Mouse (Mus musculus): Measurements from ENCODE around the gene Fam198b. TPM values are rescaled to one million over a fixed set of nuclear protein-coding genes. Genes with fewer than 3 reads are reported as not detected.

Fam198b gene
- polyA plus RNA-seq, 1 experiment from 2014 or later: 4.8 TPM

DNA sequence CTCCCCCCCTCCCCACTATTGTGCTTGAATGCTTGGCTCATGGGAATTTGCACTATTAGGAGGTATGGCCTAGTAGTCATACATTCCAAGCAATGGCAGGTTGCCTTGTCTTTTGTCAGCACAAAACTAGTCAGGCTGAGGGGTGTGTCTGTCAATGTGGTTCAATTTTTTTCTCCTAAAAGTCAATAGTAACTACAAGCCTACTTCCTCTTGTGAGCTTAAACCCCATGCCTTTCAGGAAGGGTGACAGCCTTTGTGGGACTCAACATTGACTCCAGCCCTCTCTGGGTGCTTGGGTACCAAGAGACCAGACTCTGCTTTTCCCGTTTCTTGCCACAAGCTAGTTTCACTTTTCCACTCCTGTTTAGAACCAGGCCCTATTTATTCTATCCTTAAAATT, 96.4 kb downstream of the Fam198b start:
- ATAC-seq (ENCODE audit: low FRiP score) (no peak), DNase-seq (ENCODE audit: low spot score) (no peak)
- no peak overlapping the region for H3K4me2 ChIP-seq (replicated peaks)
- no peaks in the 10 kb centered on the region for H3K4me1 ChIP-seq (replicated peaks; ENCODE audit: control insufficient read depth, insufficient read depth, low read length)
- WGBS: 80% methylated on average over 1 of the region's 1 CpGs
- H3K36me3 ChIP-seq (replicated peaks; ENCODE audit: control insufficient read depth, insufficient read depth): no peaks in the 10 kb centered on the region
- no peak overlapping the region for H3K4me3 ChIP-seq (replicated peaks; ENCODE audit: low read length)
- no peaks in the 10 kb centered on the region for H3K9me3 ChIP-seq (ENCODE audit: control insufficient read depth, low read length)
- H3K9ac ChIP-seq: no peak overlapping the region
- H3K27ac ChIP-seq: no peak overlapping the region
- no peaks in the 10 kb centered on the region for H3K27me3 ChIP-seq (ENCODE audit: control insufficient read depth, insufficient read depth, low read length)

DNA sequence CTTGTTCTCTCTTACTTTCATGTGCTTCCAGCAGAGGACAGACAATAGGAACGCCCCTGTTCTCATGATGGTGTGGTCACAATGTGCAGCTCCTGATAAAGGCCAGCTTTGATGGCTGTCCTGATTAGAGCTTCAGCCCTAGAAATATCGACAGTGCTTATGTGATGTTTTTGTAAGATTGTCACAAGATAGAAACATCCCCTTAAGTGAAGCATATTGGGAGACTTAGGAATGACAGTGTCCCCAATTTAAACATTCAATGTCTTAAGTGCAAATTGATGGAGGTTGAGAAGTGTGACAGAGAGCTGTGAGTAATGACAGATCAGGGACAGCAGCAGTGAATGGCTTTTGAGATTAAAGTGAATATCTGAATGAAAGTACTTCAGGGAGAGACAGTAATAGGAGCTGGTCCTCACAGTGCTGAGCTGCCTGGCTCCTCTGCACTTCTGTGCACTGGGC, 99.7 kb downstream of the Fam198b start:
- no peaks in the 10 kb centered on the region for H3K27me3 ChIP-seq (ENCODE audit: control insufficient read depth, insufficient read depth, low read length)
- no peaks in the 10 kb centered on the region for H3K9me3 ChIP-seq (ENCODE audit: control insufficient read depth, low read length)
- WGBS: 70% methylated on average over 2 of the region's 2 CpGs
- H3K4me1 ChIP-seq (replicated peaks; ENCODE audit: control insufficient read depth, insufficient read depth, low read length): no peaks in the 10 kb centered on the region
- DNase-seq (ENCODE audit: low spot score) (no peak), ATAC-seq (ENCODE audit: low FRiP score) (no peak)
- H3K36me3 ChIP-seq (replicated peaks; ENCODE audit: control insufficient read depth, insufficient read depth): no peaks in the 10 kb centered on the region
- no peak overlapping the region for H3K27ac ChIP-seq
- no peak overlapping the region for H3K4me3 ChIP-seq (replicated peaks; ENCODE audit: low read length)
- H3K4me2 ChIP-seq (replicated peaks): no peak overlapping the region
- H3K9ac ChIP-seq: no peak overlapping the region

DNA sequence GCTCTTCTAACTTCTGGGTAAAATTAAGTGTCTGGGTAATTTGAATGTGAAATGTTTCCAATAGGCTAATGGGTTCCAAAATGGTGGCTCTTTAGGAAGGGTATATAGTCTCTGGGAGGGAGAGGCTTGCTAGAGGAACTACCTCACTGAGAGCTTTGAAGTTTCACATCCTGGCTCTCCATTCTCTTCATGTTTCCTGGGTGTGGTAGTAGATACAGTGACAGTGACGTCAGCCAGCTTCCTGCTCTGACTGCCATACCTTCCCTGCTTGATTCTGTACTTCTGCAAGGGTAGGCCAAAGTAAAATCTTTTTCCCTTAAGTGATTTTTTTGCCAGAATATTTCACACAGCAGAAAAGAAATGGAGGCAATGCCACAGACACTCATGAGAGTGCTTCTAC, 100.2 kb downstream of the Fam198b start:
- no peaks in the 10 kb centered on the region for H3K9me3 ChIP-seq (ENCODE audit: control insufficient read depth, low read length)
- no peaks in the 10 kb centered on the region for H3K27me3 ChIP-seq (ENCODE audit: control insufficient read depth, insufficient read depth, low read length)
- H3K27ac ChIP-seq: no peak overlapping the region
- no peak for DNase-seq (ENCODE audit: low spot score)
- 65% methylated on average over 1 of the region's 1 CpGs for WGBS
- H3K4me1 ChIP-seq (replicated peaks; ENCODE audit: control insufficient read depth, insufficient read depth, low read length): no peaks in the 10 kb centered on the region
- no peaks in the 10 kb centered on the region for H3K36me3 ChIP-seq (replicated peaks; ENCODE audit: control insufficient read depth, insufficient read depth)
- ATAC-seq (ENCODE audit: low FRiP score): no peak
- H3K9ac ChIP-seq: no peak overlapping the region
- no peak overlapping the region for H3K4me3 ChIP-seq (replicated peaks; ENCODE audit: low read length)
- H3K4me2 ChIP-seq (replicated peaks): no peak overlapping the region

DNA sequence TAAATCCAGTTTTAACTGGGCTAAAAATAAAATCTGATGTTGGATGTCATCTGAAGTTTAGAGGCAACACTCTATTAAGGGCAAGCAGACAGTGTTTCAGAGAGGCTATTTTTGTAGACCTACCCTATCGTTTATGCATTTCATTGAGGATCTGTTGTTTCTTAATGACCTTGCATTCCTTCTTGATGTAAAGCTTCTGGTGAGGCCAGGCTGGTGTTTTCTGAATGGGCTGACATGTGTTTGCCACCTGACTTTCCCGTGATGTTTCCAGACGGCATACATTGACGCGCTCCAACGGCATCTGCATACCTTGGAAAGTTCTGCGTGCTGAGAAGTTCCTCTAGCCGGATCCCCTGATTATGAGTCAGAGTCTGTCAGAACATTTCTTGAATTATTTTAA, 104.9 kb downstream of the Fam198b start:
- Histone ChIP-seq H3K36me3 (replicated peaks; ENCODE audit: control insufficient read depth, insufficient read depth) (no peaks in the 10 kb centered on the region), H3K4me1 (replicated peaks; ENCODE audit: control insufficient read depth, insufficient read depth, low read length) (no peaks in the 10 kb centered on the region), H3K27me3 (ENCODE audit: control insufficient read depth, insufficient read depth, low read length) (no peaks in the 10 kb centered on the region), H3K9ac (no peak overlapping the region), H3K9me3 (ENCODE audit: control insufficient read depth, low read length) (no peaks in the 10 kb centered on the region), H3K4me2 (replicated peaks) (no peak overlapping the region), H3K4me3 (replicated peaks; ENCODE audit: low read length) (no peak overlapping the region), H3K27ac (no peak overlapping the region)
- no peak for DNase-seq (ENCODE audit: low spot score)
- WGBS: 76% methylated on average over 8 of the region's 8 CpGs
- ATAC-seq (ENCODE audit: low FRiP score): no peak

DNA sequence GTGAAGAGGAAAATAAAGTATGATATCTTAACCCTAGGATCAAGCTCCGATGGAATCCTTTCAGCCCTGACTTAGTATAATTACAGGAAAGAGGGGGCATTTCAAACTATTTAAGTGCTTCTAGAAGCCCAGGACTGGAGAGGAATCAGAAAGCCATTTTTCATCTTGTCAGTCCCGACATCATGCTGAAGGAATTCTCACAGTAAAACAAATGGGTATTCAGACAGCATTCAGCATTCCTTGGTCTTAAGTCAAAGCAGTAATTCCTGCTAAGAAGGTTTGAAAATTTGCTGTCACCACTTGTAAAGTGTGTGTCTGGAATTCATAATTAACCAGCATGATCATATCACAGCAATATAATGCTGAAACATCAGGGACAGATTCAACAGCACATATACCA, 105.6 kb downstream of the Fam198b start:
- WGBS: 44% methylated on average over 2 of the region's 2 CpGs
- Histone ChIP-seq H3K4me1 (replicated peaks; ENCODE audit: control insufficient read depth, insufficient read depth, low read length) (no peaks in the 10 kb centered on the region), H3K27ac (no peak overlapping the region), H3K27me3 (ENCODE audit: control insufficient read depth, insufficient read depth, low read length) (no peaks in the 10 kb centered on the region), H3K4me2 (replicated peaks) (no peak overlapping the region), H3K36me3 (replicated peaks; ENCODE audit: control insufficient read depth, insufficient read depth) (no peaks in the 10 kb centered on the region), H3K9me3 (ENCODE audit: control insufficient read depth, low read length) (no peaks in the 10 kb centered on the region), H3K9ac (no peak overlapping the region), H3K4me3 (replicated peaks; ENCODE audit: low read length) (no peak overlapping the region)
- DNase-seq (ENCODE audit: low spot score): no peak
- no peak for ATAC-seq (ENCODE audit: low FRiP score)

DNA sequence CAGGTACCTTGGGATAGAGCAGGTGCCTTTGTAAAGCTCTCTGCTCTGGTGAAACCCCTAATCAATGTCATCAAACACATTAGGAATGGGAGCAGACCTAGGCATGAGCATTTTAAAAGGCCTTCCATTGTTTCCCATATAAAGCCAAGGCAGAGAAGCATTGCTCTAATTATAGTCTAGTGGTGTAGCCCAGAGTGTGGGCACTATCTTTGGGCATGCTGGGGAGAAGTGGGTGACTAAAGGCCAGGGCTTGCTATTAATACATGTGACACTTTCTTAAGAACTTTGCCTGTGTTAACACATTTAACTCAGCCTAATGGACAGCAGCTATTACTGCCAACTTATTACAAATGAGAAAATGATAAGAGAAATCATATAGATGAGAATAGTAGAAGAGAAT, 106.1 kb downstream of the Fam198b start:
- no peak for DNase-seq (ENCODE audit: low spot score)
- Histone ChIP-seq H3K27me3 (ENCODE audit: control insufficient read depth, insufficient read depth, low read length) (no peaks in the 10 kb centered on the region), H3K4me2 (replicated peaks) (no peak overlapping the region), H3K9ac (no peak overlapping the region), H3K9me3 (ENCODE audit: control insufficient read depth, low read length) (no peaks in the 10 kb centered on the region), H3K27ac (no peak overlapping the region), H3K4me1 (replicated peaks; ENCODE audit: control insufficient read depth, insufficient read depth, low read length) (no peaks in the 10 kb centered on the region), H3K4me3 (replicated peaks; ENCODE audit: low read length) (no peak overlapping the region), H3K36me3 (replicated peaks; ENCODE audit: control insufficient read depth, insufficient read depth) (no peaks in the 10 kb centered on the region)
- ATAC-seq (ENCODE audit: low FRiP score): no peak

DNA sequence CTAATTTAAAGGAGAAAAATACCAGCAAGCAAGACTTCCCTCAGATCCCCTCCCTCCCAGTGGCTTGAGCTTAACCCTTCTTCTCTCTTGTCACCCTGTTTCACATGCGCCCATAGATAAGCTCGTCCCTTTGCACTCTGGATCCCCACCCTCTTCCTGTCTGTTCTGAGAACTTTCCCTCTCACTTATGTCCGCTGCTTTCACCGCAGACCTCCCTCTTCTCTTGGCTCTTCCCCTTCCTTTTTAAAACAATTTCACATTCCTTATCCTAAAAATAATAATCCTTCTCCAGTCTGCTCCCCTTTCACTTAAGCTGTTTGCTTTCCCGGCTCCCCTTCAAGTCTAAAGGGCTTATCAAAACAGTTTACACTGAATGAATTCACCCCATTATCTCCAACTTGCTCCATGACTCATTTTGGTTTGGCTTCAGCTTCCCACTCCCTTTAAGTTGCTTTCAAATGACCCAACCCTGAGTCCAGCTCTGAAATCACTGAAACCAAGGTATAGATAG, 109.8 kb downstream of the Fam198b start:
- Histone ChIP-seq H3K27ac (no peak overlapping the region), H3K27me3 (ENCODE audit: control insufficient read depth, insufficient read depth, low read length) (no peaks in the 10 kb centered on the region), H3K9me3 (ENCODE audit: control insufficient read depth, low read length) (no peaks in the 10 kb centered on the region), H3K4me3 (replicated peaks; ENCODE audit: low read length) (no peak overlapping the region), H3K4me2 (replicated peaks) (no peak overlapping the region), H3K36me3 (replicated peaks; ENCODE audit: control insufficient read depth, insufficient read depth) (no peaks in the 10 kb centered on the region), H3K9ac (no peak overlapping the region), H3K4me1 (replicated peaks; ENCODE audit: control insufficient read depth, insufficient read depth, low read length) (no peaks in the 10 kb centered on the region)
- WGBS: 80% methylated on average over 5 of the region's 5 CpGs
- no peak for ATAC-seq (ENCODE audit: low FRiP score)
- DNase-seq (ENCODE audit: low spot score): no peak

DNA sequence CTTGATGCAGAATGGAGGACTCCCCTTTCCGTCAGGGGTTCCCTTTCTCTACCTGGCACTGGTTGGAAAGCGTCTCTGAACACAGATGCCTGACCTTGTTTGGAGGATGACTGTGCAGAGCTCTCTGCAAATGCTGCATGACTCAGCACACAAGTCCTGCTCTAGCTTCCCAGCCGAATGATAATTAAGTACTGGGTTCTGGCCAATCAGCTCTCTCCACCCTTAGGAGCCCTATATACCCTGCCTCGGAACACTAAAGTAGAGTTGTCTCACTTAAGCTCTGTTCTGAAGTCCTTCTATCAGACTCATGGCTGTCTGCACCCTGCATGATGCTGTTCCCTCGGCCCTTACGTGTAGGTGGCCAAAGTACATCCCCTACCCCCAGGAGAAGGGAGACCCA, 111.4 kb downstream of the Fam198b start:
- H3K36me3 ChIP-seq (replicated peaks; ENCODE audit: control insufficient read depth, insufficient read depth): no peaks in the 10 kb centered on the region
- no peak overlapping the region for H3K4me3 ChIP-seq (replicated peaks; ENCODE audit: low read length)
- no peak overlapping the region for H3K4me2 ChIP-seq (replicated peaks)
- H3K4me1 ChIP-seq (replicated peaks; ENCODE audit: control insufficient read depth, insufficient read depth, low read length): no peaks in the 10 kb centered on the region
- DNase-seq (ENCODE audit: low spot score) (no peak), ATAC-seq (ENCODE audit: low FRiP score) (no peak)
- no peak overlapping the region for H3K9ac ChIP-seq
- H3K27me3 ChIP-seq (ENCODE audit: control insufficient read depth, insufficient read depth, low read length): no peaks in the 10 kb centered on the region
- no peaks in the 10 kb centered on the region for H3K9me3 ChIP-seq (ENCODE audit: control insufficient read depth, low read length)
- WGBS: 85% methylated on average over 6 of the region's 6 CpGs
- H3K27ac ChIP-seq: no peak overlapping the region

Measured in hindbrain, embryonic 14.5 days (tissue).